Mouse (Mus musculus) MEL (cell line): ENCODE data around the gene Ccr4. TPM values are rescaled to one million over a fixed set of nuclear protein-coding genes. Genes with fewer than 3 reads are reported as not detected.

Experiments
- DNase-seq: peaks from one replicate; pipeline ENCODE4 v3.0.0; 2011; ENCODE audit warnings: low read depth, low spot score
- H3K27ac ChIP-seq: 2 replicates; pipeline ENCODE4 v1.5.1; 2012; ENCODE audit warnings: low read depth, mild to moderate bottlenecking, control low read depth, low read length, moderate library complexity; ENCODE audit not compliant: control insufficient read depth
- H3K27me3 ChIP-seq, 2 experiments: fragments of 150-350 bp in 1 of 2; sonication (generic) in 1 of 2; 2 replicates each; pipeline ENCODE4 v1.6.1; 2012; ENCODE audit warnings: low read length in 2 of 2, mild to moderate bottlenecking in 2 of 2, improper control_type of control experiment in 1 of 2, moderate library complexity in 1 of 2; ENCODE audit not compliant: insufficient read depth in 2 of 2, control insufficient read depth in 1 of 2
- H3K36me3 ChIP-seq, 2 experiments: 2 replicates each; pipeline ENCODE4 v1.6.1; 2012 to 2014; ENCODE audit warnings: low read length in 2 of 2, improper control_type of control experiment in 1 of 2, inconsistent platforms in 1 of 2, mild to moderate bottlenecking in 1 of 2; ENCODE audit not compliant: insufficient read depth in 2 of 2, control insufficient read depth in 1 of 2
- H3K4me1 ChIP-seq, 2 experiments: fragments of 150-350 bp in 1 of 2; sonication (generic) in 1 of 2; 2 replicates each; pipeline ENCODE4 v1.6.1; 2012; ENCODE audit warnings: low read length in 2 of 2, improper control_type of control experiment in 1 of 2, mild to moderate bottlenecking in 1 of 2; ENCODE audit not compliant: insufficient read depth in 2 of 2, control insufficient read depth in 1 of 2
- H3K4me3 ChIP-seq, 2 experiments: fragments of 150-350 bp in 1 of 2; sonication (generic) in 1 of 2; 2 replicates each; pipeline ENCODE4 v1.5.1; 2012; ENCODE audit warnings: low read depth in 2 of 2, low read length in 2 of 2, mild to moderate bottlenecking in 2 of 2, moderate library complexity in 2 of 2, control low read depth in 1 of 2, improper control_type of control experiment in 1 of 2; ENCODE audit not compliant: control insufficient read depth in 1 of 2, insufficient read depth in 1 of 2
- H3K79me2 ChIP-seq: 2 replicates; pipeline ENCODE4 v1.6.1; 2012; ENCODE audit warnings: mild to moderate bottlenecking, low read length, moderate library complexity; ENCODE audit not compliant: control insufficient read depth, poor library complexity, insufficient read depth
- H3K9ac ChIP-seq: 2 replicates; pipeline ENCODE4 v1.6.1; 2012; ENCODE audit warnings: low read depth, mild to moderate bottlenecking, control low read depth, low read length, moderate library complexity; ENCODE audit not compliant: control insufficient read depth, poor library complexity, severe bottlenecking
- H3K9me3 ChIP-seq: fragments of 150-350 bp; sonication (generic); replicated peaks from 2 replicates; pipeline ENCODE4 v1.6.1; 2012; ENCODE audit warnings: mild to moderate bottlenecking, low read length, improper control_type of control experiment, moderate library complexity; ENCODE audit not compliant: insufficient read depth
- BHLHE40 ChIP-seq: IDR thresholded peaks from 2 replicates; pipeline ENCODE4 v1.6.1; 2012; ENCODE audit warnings: low read depth, mild to moderate bottlenecking, inconsistent platforms, low read length, improper control_type of control experiment, borderline replicate concordance
- CHD1 ChIP-seq: IDR thresholded peaks from 2 replicates; pipeline ENCODE4 v1.6.1; 2012; ENCODE audit warnings: low read depth, mild to moderate bottlenecking, inconsistent platforms, low read length, improper control_type of control experiment
- CHD2 ChIP-seq: IDR thresholded peaks from 2 replicates; pipeline ENCODE4 v1.6.1; 2011; ENCODE audit warnings: low read length, improper control_type of control experiment
- E2F4 ChIP-seq: IDR thresholded peaks from 2 replicates; pipeline ENCODE4 v1.6.1; 2011; ENCODE audit warnings: low read depth, low read length, improper control_type of control experiment, borderline replicate concordance
- ELF1 ChIP-seq: IDR thresholded peaks from 2 replicates; pipeline ENCODE4 v1.6.1; 2014; ENCODE audit warnings: low read depth, mild to moderate bottlenecking, inconsistent platforms, low read length, improper control_type of control experiment, moderate library complexity
- EP300 ChIP-seq, 2 experiments: IDR thresholded peaks; 2 replicates each; pipeline ENCODE4 v1.6.1; 2011; ENCODE audit warnings: improper control_type of control experiment in 2 of 2, low read length in 2 of 2, low read depth in 1 of 2, mild to moderate bottlenecking in 1 of 2
- ETS1 ChIP-seq: IDR thresholded peaks from 2 replicates; pipeline ENCODE4 v1.6.1; 2012; ENCODE audit warnings: low read depth, mild to moderate bottlenecking, inconsistent platforms, low read length, improper control_type of control experiment, moderate library complexity
- GATA1 ChIP-seq: IDR thresholded peaks from 2 replicates; pipeline ENCODE4 v1.6.1; 2011; ENCODE audit warnings: low read depth, low read length, improper control_type of control experiment
- JUND ChIP-seq: IDR thresholded peaks from 2 replicates; pipeline ENCODE4 v1.6.1; 2011; ENCODE audit warnings: low read depth, mild to moderate bottlenecking, improper control_type of control experiment, low read length
- MAX ChIP-seq: IDR thresholded peaks from 2 replicates; pipeline ENCODE4 v1.6.1; 2011; ENCODE audit warnings: low read length, improper control_type of control experiment
- MAZ ChIP-seq: IDR thresholded peaks from 2 replicates; pipeline ENCODE4 v1.6.1; 2012; ENCODE audit warnings: low read depth, mild to moderate bottlenecking, inconsistent platforms, low read length, improper control_type of control experiment
- MEF2A ChIP-seq: IDR thresholded peaks from 2 replicates; pipeline ENCODE4 v1.6.1; 2014; ENCODE audit warnings: low read depth, mild to moderate bottlenecking, inconsistent platforms, low read length, improper control_type of control experiment; ENCODE audit not compliant: poor library complexity, insufficient replicate concordance, severe bottlenecking; ENCODE audit errors: extremely low read depth
- MYC ChIP-seq: IDR thresholded peaks from 2 replicates; pipeline ENCODE4 v1.6.1; 2011; ENCODE audit warnings: low read depth, mild to moderate bottlenecking, low read length, improper control_type of control experiment, moderate library complexity
- NRF1 ChIP-seq: IDR thresholded peaks from 2 replicates; pipeline ENCODE4 v1.6.1; 2014; ENCODE audit warnings: low read depth, mild to moderate bottlenecking, inconsistent platforms, low read length, improper control_type of control experiment, moderate library complexity; ENCODE audit not compliant: poor library complexity, insufficient read depth, severe bottlenecking
- POLR2AphosphoS2 ChIP-seq: IDR thresholded peaks from 2 replicates; pipeline ENCODE4 v1.6.1; 2011; ENCODE audit warnings: low read length, improper control_type of control experiment
- POLR2AphosphoS5 ChIP-seq: IDR thresholded peaks from 2 replicates; pipeline ENCODE4 v1.6.1; 2012; ENCODE audit warnings: low read depth, borderline replicate concordance, mild to moderate bottlenecking, inconsistent platforms, low read length, moderate library complexity, mixed read lengths
- SIN3A ChIP-seq: IDR thresholded peaks from 2 replicates; pipeline ENCODE4 v1.6.1; 2012; ENCODE audit warnings: low read length, improper control_type of control experiment, inconsistent platforms
- TCF12 ChIP-seq: IDR thresholded peaks from 2 replicates; pipeline ENCODE4 v1.6.1; 2014; ENCODE audit warnings: low read depth, mild to moderate bottlenecking, inconsistent platforms, low read length, improper control_type of control experiment, moderate library complexity
- USF1 ChIP-seq: IDR thresholded peaks from 2 replicates; pipeline ENCODE4 v1.6.1; 2014; ENCODE audit warnings: low read depth, mild to moderate bottlenecking, inconsistent platforms, low read length, improper control_type of control experiment, moderate library complexity
- ZC3H11A ChIP-seq: IDR thresholded peaks from 2 replicates; pipeline ENCODE4 v1.6.1; 2012; ENCODE audit warnings: low read depth, mild to moderate bottlenecking, inconsistent platforms, low read length, improper control_type of control experiment
- ZMIZ1 ChIP-seq: IDR thresholded peaks from 2 replicates; pipeline ENCODE4 v1.6.1; 2012; ENCODE audit warnings: low read depth, mild to moderate bottlenecking, inconsistent platforms, low read length, improper control_type of control experiment, moderate library complexity
- polyA plus RNA-seq, 2 experiments: library from polyadenylated mRNA; stranded (reverse) in 1 of 2; unstranded in 1 of 2; fragments of >175 nt in 1 of 2; fragments of >200 nt in 1 of 2; gene quantifications; 2 replicates each; pipeline versions ENCODE4 v1.2.1 to v1.2.4; 2012; ENCODE audit warnings: low replicate concordance in 2 of 2, low read depth in 1 of 2; ENCODE audit not compliant: insufficient read length in 2 of 2, insufficient read depth in 1 of 2, missing spikeins in 1 of 2
- total RNA-seq: library from RNA; depleted of rRNA; stranded (reverse); fragments of 300-350 nt; gene quantifications from 2 replicates; pipeline ENCODE4 v1.2.3, GENCODE M21; 2012

The Ccr4 gene
- total and polyA plus RNA-seq, 3 experiments, result 0.15 TPM; not detected in 2

DNA sequence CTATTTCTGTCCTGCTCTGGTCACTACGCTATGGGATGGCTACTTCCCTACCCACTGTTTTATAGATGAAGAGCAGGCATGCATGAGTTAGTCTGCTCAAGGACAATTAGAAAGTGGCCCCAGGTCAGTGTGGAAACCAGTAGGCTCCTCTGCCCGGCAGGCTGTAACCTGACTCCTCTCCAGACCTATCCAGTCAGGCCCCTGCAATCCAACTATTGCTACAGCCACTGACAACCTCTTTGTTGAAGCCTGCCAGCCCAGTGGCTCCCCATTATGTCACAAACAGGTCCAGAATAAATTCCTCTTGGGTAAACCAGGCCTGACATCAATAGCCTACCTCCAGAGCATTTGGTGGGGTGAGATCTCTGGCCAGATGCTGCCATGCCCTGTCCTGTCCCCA lies 31.9 kb upstream of the Ccr4 start:
- H3K9ac ChIP-seq, result no peak overlapping the region
- TF ChIP-seq MAX (no peak), MAZ (no peak), ZMIZ1 (no peak), ELF1 (no peak), USF1 (no peak)
- no peak for DNase-seq
- H3K36me3 ChIP-seq, result no peaks in the 10 kb centered on the region
- H3K9me3 ChIP-seq, result no peaks in the 10 kb centered on the region
- no peak overlapping the region for H3K27ac ChIP-seq
- no peak overlapping the region for H3K4me3 ChIP-seq
- no peaks in the 10 kb centered on the region for H3K79me2 ChIP-seq
- no peaks in the 10 kb centered on the region for H3K4me1 ChIP-seq
- H3K27me3 ChIP-seq, result no peaks in the 10 kb centered on the region; a peak in 1 of 4 replicates

DNA sequence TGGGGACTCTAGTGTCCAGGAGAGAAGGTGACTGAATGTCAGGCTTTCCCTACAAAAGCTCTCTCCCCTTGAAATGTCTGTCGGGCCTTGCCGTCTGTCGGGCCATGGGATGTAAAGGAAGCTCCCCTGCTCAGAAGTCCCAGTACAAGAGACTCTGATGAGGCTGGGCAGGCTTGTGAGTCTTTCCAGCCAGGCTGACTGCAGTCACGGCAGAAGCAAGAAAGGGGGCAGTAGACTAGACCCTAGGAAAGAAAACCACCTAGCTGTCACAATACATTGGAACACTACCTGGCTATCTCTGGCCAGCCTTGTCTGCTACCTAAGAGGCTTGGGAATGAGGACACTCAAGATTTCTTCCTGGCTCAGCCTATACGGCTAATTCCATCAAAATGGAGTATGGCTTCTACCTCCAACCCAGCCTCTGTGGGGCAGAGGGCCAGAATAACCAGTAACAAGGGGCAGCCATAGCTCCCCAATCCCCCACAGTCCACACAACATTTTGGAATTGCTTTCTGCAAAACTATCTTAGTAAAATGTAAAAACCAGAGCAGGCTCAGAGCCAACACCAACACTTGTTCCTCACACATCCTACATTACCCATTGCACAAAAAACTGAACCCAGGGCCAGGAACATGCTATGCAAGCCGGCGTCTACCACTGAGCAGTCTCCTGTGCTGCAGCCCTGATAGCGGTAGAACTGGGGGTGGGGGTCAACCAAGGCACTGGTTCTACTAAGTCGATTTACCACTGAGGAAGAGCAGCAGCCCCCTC lies 30.2 kb upstream of the Ccr4 start:
- no peak for DNase-seq
- Histone ChIP-seq H3K9ac (no peak overlapping the region), H3K27me3 (no peaks in the 10 kb centered on the region; a peak in 1 of 4 replicates), H3K79me2 (no peaks in the 10 kb centered on the region), H3K4me1 (no peaks in the 10 kb centered on the region), H3K9me3 (no peaks in the 10 kb centered on the region), H3K4me3 (no peak overlapping the region), H3K27ac (no peak overlapping the region), H3K36me3 (no peaks in the 10 kb centered on the region)
- TF ChIP-seq MYC (no peak), TCF12 (no peak), CHD1 (no peak), ETS1 (no peak), POLR2AphosphoS2 (no peak), EP300 (IDR thresholded peaks at IDR 0.05; ENCODE audit: low read depth in 1 of 2, low read length in 2 of 2) (no peak), POLR2AphosphoS5 (no peak), CHD2 (no peak), ZC3H11A (no peak), JUND (no peak), MEF2A (no peak), MAZ (no peak), SIN3A (no peak), MAX (no peak), GATA1 (no peak), NRF1 (no peak), BHLHE40 (no peak), E2F4 (no peak)
